Mouse (Mus musculus) adrenal gland, adult 8-10 months (tissue): ENCODE data around the gene Rbks. TPM values are rescaled to one million over a fixed set of nuclear protein-coding genes. Genes with fewer than 3 reads are reported as not detected.
A peak's percentile ranks its signal among the peaks of the same experiment; 100 is the strongest.
"Not testable (repeated sequence)": the region's sequence is repeated elsewhere in the genome, so short reads cannot be mapped to it uniquely, and the experiment has no call there.

Experiments used
- DNase-seq: peaks from one replicate; pipeline ENCODE4 v3.0.0; 2022
- total RNA-seq, 4 experiments: library from RNA; stranded (reverse); gene quantifications; 2 replicates each; pipeline ENCODE4 v1.2.4; 2022

The Rbks gene
- total RNA-seq, 4 experiments from 2014 or later = 8.9 to 14.8 (median 10.5) TPM

GRCm38 (mm10) chr5:31673431-31673830 is 24.0 kb downstream of the Rbks start:
- DNase-seq = no peak

GRCm38 (mm10) chr5:31671137-31671536 is 26.3 kb downstream of the Rbks start:
- DNase-seq = no peak

DNA sequence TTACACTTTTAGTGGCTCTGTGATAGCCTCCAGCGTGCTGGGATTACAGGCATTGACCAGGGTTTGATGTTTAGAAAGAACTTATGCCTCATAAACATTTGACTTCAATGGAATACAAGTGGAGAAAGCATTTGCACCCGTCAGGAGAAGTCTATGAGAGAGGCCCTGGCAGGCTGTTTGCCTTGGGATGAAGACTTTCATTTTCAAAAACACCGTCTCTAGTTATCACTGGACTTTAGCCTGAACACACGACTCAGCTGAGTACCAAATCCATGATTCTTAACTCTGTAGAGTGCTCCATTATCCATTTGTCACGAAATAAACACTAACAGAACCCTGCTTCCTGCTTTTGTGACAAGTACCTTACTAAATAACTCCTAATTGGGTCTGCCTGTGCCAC is 27.4 kb downstream of the Rbks start:
- DNase-seq = no peak

DNA sequence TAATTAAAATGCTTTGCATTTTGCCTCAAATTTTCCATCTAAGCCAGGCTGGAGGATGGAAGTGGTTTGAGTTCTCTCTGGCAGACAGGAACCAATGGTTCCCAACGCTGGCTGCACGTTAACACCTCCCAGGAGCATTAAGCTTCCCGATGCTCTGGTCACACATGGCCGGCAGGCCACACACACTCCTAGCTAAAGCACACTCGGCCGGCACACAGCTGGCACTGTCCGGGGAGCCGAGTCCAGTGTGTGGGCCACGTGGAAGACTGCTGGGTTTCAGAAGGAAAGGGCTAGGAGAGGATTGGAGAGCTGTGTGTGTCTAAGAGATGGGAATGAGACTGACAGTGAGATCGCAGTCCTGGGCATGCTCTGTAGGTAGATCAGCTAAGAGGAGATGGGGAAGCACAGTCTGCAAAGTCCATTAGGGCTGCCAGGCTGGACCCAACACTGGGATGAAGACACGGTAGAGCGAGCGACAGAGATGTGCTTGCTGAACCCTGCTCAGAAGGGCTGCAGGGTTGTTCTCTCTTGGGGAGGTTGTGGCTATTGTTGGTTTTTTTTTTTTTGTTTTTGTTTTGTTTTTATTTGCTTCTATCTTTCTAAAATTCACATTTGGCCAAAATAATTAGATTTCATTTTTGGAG is 29.0 kb downstream of the Rbks start:
- DNase-seq = no peak

DNA sequence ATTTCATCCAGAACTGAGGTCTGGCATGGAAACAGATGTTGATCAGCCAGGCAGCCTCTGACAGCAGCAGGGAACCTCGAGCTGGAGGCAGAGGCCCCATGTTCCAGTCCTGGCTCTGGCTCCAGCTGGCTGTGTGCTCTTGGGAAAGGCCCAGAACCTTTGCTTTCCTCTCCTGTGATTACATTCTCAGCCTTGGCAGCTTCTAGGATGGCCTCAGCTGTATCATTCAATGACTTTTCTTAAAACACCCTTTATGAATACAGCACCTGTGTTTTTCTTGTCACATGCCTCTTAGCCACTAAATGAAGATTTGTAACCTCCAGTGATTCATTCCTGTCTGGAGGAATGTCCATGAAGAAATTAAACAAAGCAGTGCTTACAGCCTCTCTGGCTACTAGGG is 31.3 kb downstream of the Rbks start:
- DNase-seq = no peak

DNA sequence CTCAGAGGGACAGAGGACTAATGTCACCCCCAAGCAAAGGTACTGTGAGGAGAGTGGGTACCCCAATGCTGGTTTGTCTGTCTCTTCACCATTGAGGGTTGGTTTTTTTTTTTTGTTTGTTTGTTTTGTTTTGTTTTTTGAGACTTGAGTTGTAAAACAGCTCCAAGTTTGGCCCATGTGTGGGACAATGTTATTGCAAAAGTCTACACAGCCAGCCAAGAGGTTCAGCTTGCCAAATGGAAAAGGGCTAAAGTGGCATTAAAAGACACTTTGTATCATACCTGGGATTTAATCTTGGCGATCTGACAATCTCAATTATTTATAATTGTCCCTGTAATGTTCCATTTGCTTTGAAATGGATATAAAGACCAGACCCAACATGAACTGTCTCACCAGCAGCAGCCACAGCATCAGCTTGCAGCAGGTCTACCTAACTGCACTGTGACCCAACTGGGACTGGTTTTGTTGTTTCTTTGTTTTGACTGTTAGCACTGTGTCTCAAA is 41.7 kb downstream of the Rbks start:
- no peak for DNase-seq

DNA sequence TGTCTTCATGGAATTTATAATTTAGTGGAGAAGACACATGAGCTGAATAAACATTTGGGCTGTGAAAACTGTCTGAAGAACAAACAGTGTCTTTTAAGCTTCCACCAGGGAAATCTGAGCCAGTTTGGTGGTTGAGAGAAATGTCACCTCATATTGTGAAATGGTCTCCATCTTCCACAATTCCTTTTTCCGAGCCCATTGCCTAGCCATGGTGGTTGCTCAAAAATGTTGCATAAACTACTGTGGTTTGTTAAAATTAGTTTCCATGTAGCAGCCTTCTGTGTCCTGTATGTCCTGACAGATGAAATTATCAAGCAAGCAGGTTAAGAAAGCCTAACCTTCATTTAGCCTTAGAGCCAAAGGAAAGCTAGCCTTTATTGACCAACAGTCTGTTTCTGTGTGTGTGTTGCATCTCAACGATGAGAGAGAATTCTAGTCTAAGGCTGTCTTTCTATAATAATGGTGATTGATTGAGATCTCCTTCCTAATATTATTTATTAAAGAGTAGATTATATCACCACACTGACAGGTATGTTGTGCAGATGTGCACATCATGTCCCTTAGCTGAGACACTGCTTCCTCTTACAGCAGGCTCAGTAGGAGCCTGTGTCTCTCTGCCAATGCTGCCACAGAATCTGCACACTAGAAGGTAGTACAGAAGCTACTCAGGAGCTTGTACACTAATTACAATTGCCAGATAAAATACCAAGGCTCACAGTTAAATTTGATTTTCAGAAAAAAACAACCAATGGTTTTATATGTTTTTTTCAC is 46.7 kb downstream of the Rbks start:
- no peak for DNase-seq

DNA sequence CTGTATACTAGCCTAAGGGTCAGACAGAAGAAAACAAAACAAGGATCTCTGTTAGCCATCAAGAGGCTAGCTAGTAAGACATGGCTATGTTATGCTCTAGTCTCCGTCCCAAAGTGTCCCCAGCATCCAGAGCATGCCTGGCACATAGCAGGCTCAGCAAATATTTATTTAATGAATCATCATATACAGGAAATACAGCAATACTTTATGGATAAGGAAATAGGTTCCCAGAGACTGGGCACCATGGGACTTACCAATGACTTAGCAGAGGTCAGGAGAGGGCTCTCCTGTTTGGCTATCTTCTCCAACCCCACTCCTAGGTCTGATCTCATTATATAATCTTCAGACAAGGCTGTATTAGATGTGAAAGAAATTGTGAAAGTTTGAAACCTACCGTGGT is 50.1 kb downstream of the Rbks start:
- no peak for DNase-seq

DNA sequence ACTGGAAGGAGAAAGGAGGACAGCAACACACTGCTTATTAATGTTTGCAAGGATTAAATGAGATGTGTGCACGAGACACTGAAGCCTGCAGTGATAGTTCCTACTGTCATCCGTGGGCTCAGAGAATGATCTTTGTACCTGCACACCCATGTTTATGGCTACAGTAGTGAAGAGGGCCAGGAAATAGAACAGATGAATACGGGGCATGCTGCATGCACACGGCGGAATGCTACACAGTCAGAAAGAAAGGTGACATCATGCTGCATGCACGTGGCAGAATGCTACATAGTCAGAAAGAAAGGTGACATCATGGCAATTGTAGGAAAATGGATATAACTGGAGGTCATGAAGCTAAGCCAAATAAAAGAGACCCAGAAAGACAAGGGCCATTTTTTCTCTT is 50.9 kb downstream of the Rbks start:
- no peak for DNase-seq

DNA sequence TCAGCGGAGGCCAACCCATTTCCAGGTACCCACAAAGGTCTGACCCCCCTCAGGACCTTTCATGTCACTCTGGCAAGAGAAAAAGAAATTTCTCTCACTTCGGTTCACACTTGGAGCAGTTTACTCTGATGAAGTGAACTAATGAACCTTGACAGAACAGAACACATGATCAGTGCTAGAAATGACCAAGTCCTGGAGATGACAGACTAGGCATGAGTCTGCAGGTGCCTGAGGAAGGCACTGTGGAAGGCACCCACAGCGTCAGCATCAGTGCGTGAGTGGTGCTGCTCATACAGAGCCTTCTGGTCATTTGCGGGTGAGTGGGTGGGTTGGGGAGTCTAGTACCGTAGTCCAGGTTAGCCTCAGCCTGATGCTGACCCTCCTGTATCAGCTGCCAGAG is 51.6 kb downstream of the Rbks start:
- no peak for DNase-seq

GRCm38 (mm10) chr5:31644847-31645246 is 52.6 kb downstream of the Rbks start:
- no peak for DNase-seq

GRCm38 (mm10) chr5:31644272-31644671 is 53.2 kb downstream of the Rbks start:
- no peak for DNase-seq

DNA sequence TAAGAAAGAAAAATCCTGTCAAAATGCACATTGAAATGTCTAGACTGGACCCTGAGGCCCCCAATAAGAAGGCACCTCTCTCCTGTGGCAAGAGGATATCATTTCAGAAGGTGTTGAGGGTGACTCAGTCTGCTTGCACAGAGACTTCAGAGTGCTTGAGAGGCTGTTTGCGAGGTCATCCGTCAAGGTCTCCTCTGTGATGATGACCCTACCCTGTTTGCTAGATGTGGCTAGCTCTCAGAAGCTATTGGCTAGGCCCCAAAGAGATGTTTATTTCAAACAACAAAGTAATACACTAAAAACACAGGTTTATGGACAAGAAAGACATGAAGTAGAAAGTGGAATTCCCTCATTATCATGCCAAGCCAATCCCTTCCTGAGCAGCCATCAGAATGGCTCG is 55.1 kb downstream of the Rbks start:
- DNase-seq = no peak

DNA sequence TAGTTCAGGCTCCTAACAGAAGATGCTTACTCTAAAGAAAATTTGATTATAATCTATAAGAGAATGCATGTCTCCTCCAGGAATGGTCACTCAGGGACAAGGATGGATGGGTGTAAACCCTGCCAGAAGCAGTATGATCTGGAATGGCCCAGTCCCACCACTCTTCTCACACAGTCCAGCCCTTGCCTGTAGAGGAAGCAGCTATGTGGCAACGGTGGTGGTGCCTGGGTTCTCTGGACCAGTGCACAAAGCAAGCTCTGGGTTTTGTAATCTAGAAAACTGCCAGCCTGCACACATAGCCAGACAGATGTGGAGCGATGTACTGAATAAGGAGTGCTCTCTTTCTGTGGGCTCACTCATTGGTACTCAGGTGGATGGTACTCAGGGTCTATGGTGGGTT is 56.9 kb downstream of the Rbks start:
- DNase-seq = no peak

- DNase-seq = no peak
These were observed 60.7 kb downstream of the Rbks start for GRCm38 (mm10) chr5:31636636-31637253.

DNA sequence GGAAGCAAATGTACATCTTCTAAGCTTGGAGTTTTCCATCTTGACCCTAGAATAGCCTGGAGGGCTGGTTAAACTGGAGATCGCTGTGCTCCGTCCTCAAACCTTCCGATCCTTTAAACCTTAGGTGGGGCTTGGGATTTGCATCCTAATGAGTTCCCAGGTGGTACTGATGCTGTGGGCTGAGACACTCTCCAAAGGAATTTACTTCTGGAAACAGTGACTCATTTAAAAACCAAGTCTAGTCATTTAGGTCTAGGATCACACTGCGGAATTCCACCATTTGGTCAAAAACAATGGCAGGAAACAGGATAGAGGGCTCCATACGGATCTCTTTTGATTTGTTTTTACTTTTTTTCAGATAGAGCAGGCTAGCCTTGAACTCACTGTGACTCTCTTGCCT is 62.7 kb downstream of the Rbks start:
- DNase-seq = no peak

DNA sequence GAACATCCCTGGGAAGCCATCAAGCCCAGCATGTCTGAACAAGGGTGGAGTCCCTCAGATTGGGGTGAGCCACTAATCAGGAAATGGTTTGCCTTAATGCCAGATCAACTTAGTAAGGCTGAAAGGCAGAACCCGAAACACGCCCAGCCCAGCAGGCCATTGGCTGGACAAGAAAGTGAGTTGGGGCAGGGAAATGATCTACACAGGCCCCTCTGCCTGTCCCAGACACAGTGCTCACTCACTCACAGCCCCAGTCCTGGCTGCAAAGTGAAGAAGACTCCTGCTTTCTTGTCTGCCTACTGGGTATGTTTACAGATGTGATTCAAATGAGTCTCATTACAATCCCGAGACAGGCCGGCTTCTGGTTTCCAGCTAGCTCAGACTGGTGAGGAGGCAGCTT is 63.3 kb downstream of the Rbks start:
- no peak for DNase-seq

DNA sequence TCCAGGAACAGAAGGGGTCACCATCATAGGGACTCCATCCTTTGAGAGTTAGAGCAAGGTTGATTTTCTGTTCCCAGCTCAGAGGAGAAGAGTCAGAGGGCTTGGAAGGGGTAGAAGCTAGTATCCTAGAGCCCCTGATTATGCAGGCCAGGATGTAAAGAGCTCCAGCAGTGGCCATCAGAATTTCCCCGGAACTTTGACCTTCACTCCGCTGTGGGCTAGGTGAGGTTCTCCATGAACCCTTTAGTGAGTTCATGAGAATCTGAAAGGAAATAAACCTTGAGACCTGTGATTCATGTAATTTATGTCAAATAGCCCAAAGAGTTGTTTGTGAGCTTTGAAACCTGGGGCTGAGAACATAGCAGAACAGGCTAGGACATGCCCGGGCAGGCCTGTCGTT is 66.3 kb downstream of the Rbks start:
- not testable (repeated sequence) for DNase-seq

- peak; percentile 88 for DNase-seq
These were observed 67.4 kb downstream of the Rbks start for GRCm38 (mm10) chr5:31630064-31630463.

DNA sequence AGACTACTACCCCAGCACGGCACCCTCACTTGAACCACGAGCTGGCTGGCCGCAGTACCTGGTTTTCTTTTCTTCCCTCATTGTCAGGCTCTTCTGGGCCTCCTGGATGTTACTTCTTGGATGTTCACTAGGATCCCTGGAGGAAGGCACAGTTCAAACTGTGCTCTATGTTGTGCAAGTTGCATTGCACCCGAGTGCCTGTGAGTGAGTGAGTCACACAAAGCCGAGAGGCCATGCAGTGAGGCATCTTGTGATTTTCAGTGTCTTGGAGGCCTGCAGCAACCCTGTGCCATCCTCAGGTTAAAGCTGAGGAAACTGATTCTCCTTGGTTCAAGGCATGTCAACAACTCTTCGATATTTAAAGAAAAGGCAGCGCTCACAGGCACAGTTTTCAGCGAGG is 68.9 kb downstream of the Rbks start:
- DNase-seq = no peak

DNA sequence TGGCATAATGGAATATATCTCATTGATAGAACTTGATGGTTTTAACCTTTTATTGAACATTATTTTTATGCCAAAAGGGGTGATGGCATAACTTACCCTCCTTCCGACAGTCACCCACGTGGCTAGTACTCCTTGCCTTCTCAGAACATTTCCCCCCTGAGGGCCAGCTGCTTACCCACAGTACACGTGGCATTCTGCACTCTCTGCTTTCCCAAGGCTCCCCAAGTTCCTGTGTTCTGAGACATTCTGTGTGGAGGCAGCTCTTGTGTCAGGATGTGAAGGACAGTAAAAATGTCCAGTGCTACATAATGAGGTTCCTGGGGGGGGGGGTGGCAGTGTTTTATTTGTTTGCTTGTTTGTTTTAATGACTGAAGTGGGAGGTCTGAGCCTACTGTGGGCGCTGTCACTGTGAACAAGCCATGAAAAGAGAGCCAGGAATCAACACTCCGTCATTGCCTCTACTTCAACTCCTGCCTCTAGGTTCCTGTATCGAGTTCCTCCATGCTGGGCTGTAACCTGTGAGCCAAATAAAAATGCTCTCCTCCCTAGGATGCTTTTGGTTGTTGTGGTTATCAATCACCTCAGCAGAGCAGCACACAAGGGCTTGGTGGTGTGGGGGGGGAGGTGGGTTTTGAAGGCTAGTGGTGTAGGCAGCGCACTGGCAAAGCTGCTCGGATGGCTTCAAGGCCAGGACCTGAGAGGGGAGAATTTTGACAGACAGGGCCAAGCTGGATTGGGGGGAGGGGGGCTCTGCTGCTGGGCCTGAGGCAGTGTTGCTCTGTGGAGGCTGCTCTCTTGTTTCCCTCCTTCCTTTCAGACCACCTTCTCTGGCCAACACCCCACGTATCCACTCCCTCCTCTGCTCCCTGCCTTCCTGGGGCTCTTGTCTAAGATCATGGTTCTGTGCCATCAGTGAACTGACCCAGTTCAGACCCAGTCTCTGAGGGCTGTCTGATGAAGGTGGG is 69.6 kb downstream of the Rbks start:
- DNase-seq = no peak

DNA sequence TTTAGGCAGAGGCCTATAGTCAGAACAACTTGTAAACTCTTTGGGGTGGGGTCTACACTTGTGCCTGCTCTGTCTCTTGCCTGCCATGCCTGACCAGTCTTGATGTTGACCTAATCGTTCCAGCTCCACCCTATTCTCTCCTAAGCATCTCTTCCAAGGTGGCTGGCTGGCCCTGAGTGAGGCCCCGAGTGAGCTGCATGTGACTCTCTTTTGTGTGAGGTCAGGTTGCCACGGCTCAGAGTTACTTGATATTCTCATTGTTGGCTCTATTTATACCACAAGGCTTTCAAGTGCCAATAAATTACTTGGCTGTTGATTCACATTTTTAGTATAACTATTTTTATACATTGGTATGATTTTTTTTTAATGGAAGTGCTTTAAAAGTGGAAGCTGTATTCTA is 70.3 kb downstream of the Rbks start:
- no peak for DNase-seq

DNA sequence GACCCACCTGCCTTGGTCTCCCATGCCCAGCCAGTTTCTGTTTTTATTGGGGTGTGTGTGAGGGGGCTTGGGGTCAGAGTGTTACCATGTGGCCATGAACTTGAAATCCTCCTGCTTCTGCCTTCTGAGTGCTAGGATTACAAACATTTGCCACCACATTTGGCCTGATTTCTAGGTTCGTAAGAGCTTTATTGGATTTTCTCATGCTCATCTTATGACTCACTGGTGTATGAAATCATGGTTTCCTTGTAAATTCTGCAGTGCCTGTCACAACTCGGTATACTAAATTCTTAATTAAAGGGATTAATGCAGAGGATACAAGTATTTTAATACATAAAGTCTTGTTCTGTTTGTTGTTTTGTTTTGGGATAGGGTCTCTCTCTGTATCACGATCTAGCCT is 77.1 kb downstream of the Rbks start:
- DNase-seq = no peak
